Mouse (Mus musculus) limb, embryonic 15.5 days (tissue): Measurements from ENCODE around the gene Nek9. TPM values are rescaled to one million over a fixed set of nuclear protein-coding genes. Genes with fewer than 3 reads are reported as not detected.

Experiments used
- ATAC-seq: fragments of 200-750 bp; cut with Nextera tagmentation; 2 replicates; pipeline ENCODE4 v1.8.0; 2017; ENCODE audit warnings: low read depth, moderate TSS enrichment; ENCODE audit not compliant: insufficient number of reproducible peaks, low FRiP score, low TSS enrichment
- H3K27ac ChIP-seq: fragments of 300-500 bp; sonication (generic); 2 replicates; pipeline ENCODE4 v1.5.1; 2015; ENCODE audit warnings: moderate library complexity, mild to moderate bottlenecking, inconsistent platforms
- H3K27me3 ChIP-seq: fragments of 300-500 bp; sonication (generic); 2 replicates; pipeline ENCODE4 v1.6.1; 2015; ENCODE audit warnings: inconsistent platforms
- H3K36me3 ChIP-seq: fragments of 300-500 bp; sonication (generic); 2 replicates; pipeline ENCODE4 v1.6.1; 2015; ENCODE audit warnings: inconsistent platforms
- H3K4me1 ChIP-seq: fragments of 300-500 bp; sonication (generic); 2 replicates; pipeline ENCODE4 v1.6.1; 2015; ENCODE audit warnings: inconsistent platforms
- H3K4me2 ChIP-seq: fragments of 300-500 bp; sonication (generic); 2 replicates; pipeline ENCODE4 v1.6.1; 2015; ENCODE audit warnings: mild to moderate bottlenecking, inconsistent platforms
- H3K4me3 ChIP-seq: fragments of 300-500 bp; sonication (generic); 2 replicates; pipeline ENCODE4 v1.5.1; 2015; ENCODE audit warnings: mild to moderate bottlenecking, inconsistent platforms
- H3K9ac ChIP-seq: fragments of 300-500 bp; sonication (generic); 2 replicates; pipeline ENCODE4 v1.6.1; 2015; ENCODE audit warnings: inconsistent platforms
- H3K9me3 ChIP-seq: fragments of 300-500 bp; sonication (generic); 2 replicates; pipeline ENCODE4 v1.6.1; 2016; ENCODE audit warnings: inconsistent platforms
- WGBS: fragments of 180-500 bp; shearing (Covaris S2); methylation state at CpG from one replicate; pipeline ENCODE4 v1.1.7; 2015; 5-methylcytosine and 5-hydroxymethylcytosine counted together
- polyA plus RNA-seq: library from polyadenylated mRNA; unstranded; fragments of >200 nt; fragmentation: Nextera tagmentation; extraction: Ambion mirVana; gene quantifications from 2 replicates; pipeline ENCODE4 v1.2.1, GENCODE M21; 2015

Nek9 gene
- polyA plus RNA-seq, 1 experiment from 2014 or later: 23.1 TPM

- no peak overlapping the region for H3K27ac ChIP-seq
- H3K27me3 ChIP-seq: no peaks in the 10 kb centered on the region
- WGBS: 21% methylated on average over 7 of the region's 7 CpGs
- H3K4me2 ChIP-seq: no peak overlapping the region
- no peaks in the 10 kb centered on the region for H3K9me3 ChIP-seq
- peaks cover 23% of the 10 kb centered on the region for H3K36me3 ChIP-seq
- ATAC-seq: no peak
- H3K9ac ChIP-seq: no peak overlapping the region
- H3K4me3 ChIP-seq: no peak overlapping the region
- H3K4me1 ChIP-seq: peaks cover 6% of the 10 kb centered on the region
These were observed 5.1 kb upstream of the Nek9 start for GRCm38 (mm10) chr12:85344252-85344651.

- Histone ChIP-seq H3K27ac (no peak overlapping the region), H3K4me3 (no peak overlapping the region), H3K9ac (no peak overlapping the region), H3K36me3 (peaks cover 7% of the 10 kb centered on the region), H3K4me2 (no peak overlapping the region), H3K9me3 (no peaks in the 10 kb centered on the region), H3K27me3 (no peaks in the 10 kb centered on the region), H3K4me1 (peaks cover 16% of the 10 kb centered on the region)
- ATAC-seq: no peak
- 75% methylated on average over 4 of the region's 4 CpGs for WGBS
These were observed 3.1 kb upstream of the Nek9 start for GRCm38 (mm10) chr12:85342310-85342709.

- Histone ChIP-seq H3K4me3 (no peak overlapping the region), H3K27me3 (no peaks in the 10 kb centered on the region), H3K9me3 (no peaks in the 10 kb centered on the region), H3K4me1 (peaks cover 22% of the 10 kb centered on the region), H3K9ac (no peak overlapping the region), H3K4me2 (no peak overlapping the region), H3K36me3 (peaks cover 13% of the 10 kb centered on the region), H3K27ac (no peak overlapping the region)
- no peak for ATAC-seq
- WGBS: 46% methylated on average over 1 of the region's 1 CpGs
These were observed 2.0 kb upstream of the Nek9 start for GRCm38 (mm10) chr12:85341131-85341530.

- Histone ChIP-seq H3K9me3 (no peaks in the 10 kb centered on the region), H3K9ac (no peak overlapping the region), H3K27ac (peak overlapping the region; percentile 65), H3K4me1 (peaks cover 22% of the 10 kb centered on the region), H3K4me2 (peak overlapping the region; percentile 56), H3K4me3 (peak overlapping the region; percentile 97), H3K36me3 (peaks cover 15% of the 10 kb centered on the region), H3K27me3 (no peaks in the 10 kb centered on the region)
- 38% methylated on average over 4 of the region's 4 CpGs for WGBS
- ATAC-seq: no peak
These were observed 785 bp upstream of the Nek9 start for GRCm38 (mm10) chr12:85339947-85340346.

- Histone ChIP-seq H3K4me1 (peaks cover 22% of the 10 kb centered on the region), H3K4me2 (peak overlapping the region; percentile 56), H3K36me3 (peaks cover 26% of the 10 kb centered on the region), H3K27ac (peak overlapping the region; percentile 93), H3K9me3 (no peaks in the 10 kb centered on the region), H3K4me3 (peak overlapping the region; percentile 97), H3K27me3 (no peaks in the 10 kb centered on the region), H3K9ac (peak overlapping the region; percentile 97)
- peak; percentile 56; the same call in 1 of the 2 replicates for ATAC-seq
- 1% methylated on average over 40 of the region's 42 CpGs for WGBS
These were observed 347 bp downstream of the Nek9 start for GRCm38 (mm10) chr12:85338815-85339214.

- peaks cover 33% of the 10 kb centered on the region for H3K36me3 ChIP-seq
- H3K9ac ChIP-seq: no peak overlapping the region
- 75% methylated on average over 6 of the region's 6 CpGs for WGBS
- ATAC-seq: no peak
- H3K4me3 ChIP-seq: peak overlapping the region; percentile 97
- no peak overlapping the region for H3K27ac ChIP-seq
- peaks cover 22% of the 10 kb centered on the region for H3K4me1 ChIP-seq
- no peaks in the 10 kb centered on the region for H3K9me3 ChIP-seq
- H3K27me3 ChIP-seq: no peaks in the 10 kb centered on the region
- H3K4me2 ChIP-seq: peak overlapping the region; percentile 56
These were observed 1.4 kb downstream of the Nek9 start for GRCm38 (mm10) chr12:85337567-85338311.

- H3K4me1 ChIP-seq: no peaks in the 10 kb centered on the region
- H3K36me3 ChIP-seq: peaks cover 82% of the 10 kb centered on the region
- no peaks in the 10 kb centered on the region for H3K27me3 ChIP-seq
- ATAC-seq: no peak
- no peak overlapping the region for H3K27ac ChIP-seq
- no peak overlapping the region for H3K4me2 ChIP-seq
- no peak overlapping the region for H3K9ac ChIP-seq
- no peaks in the 10 kb centered on the region for H3K9me3 ChIP-seq
- 88% methylated on average over 7 of the region's 7 CpGs for WGBS
- H3K4me3 ChIP-seq: no peak overlapping the region
These were observed 9.0 kb downstream of the Nek9 start for GRCm38 (mm10) chr12:85330153-85330552.

- no peak overlapping the region for H3K9ac ChIP-seq
- no peaks in the 10 kb centered on the region for H3K9me3 ChIP-seq
- whole genome bisulfite sequencing: 49% methylated on average over 3 of the region's 3 CpGs
- H3K4me1 ChIP-seq: peaks cover 4% of the 10 kb centered on the region
- H3K27ac ChIP-seq: no peak overlapping the region
- H3K36me3 ChIP-seq: peaks cover 94% of the 10 kb centered on the region
- H3K4me3 ChIP-seq: no peak overlapping the region
- H3K4me2 ChIP-seq: no peak overlapping the region
- no peak for ATAC-seq
- H3K27me3 ChIP-seq: no peaks in the 10 kb centered on the region
These were observed 30.5 kb downstream of the Nek9 start for GRCm38 (mm10) chr12:85308651-85309050.

- Histone ChIP-seq H3K27ac (peak overlapping the region; percentile 59), H3K4me1 (peaks cover 4% of the 10 kb centered on the region), H3K4me2 (no peak overlapping the region), H3K9me3 (no peaks in the 10 kb centered on the region), H3K9ac (no peak overlapping the region), H3K4me3 (0 out of 2 replicates have a peak overlapping the region, but pooled peaks have one; percentile 5), H3K27me3 (no peaks in the 10 kb centered on the region), H3K36me3 (peaks cover 94% of the 10 kb centered on the region)
- 40% methylated on average over 16 of the region's 16 CpGs for WGBS
- no peak for ATAC-seq
These were observed 33.8 kb downstream of the Nek9 start for GRCm38 (mm10) chr12:85305247-85305892.

- Histone ChIP-seq H3K4me3 (no peak overlapping the region), H3K9ac (no peak overlapping the region), H3K4me2 (no peak overlapping the region), H3K27me3 (no peaks in the 10 kb centered on the region), H3K9me3 (no peaks in the 10 kb centered on the region), H3K27ac (no peak overlapping the region), H3K36me3 (peaks cover 91% of the 10 kb centered on the region), H3K4me1 (peaks cover 9% of the 10 kb centered on the region)
- WGBS: 60% methylated on average over 4 of the region's 4 CpGs
- ATAC-seq: no peak
These were observed 34.4 kb downstream of the Nek9 start for GRCm38 (mm10) chr12:85304725-85305124.

GRCm38 (mm10) chr12:85303256-85303655 is 35.9 kb downstream of the Nek9 start:
- Histone ChIP-seq H3K27ac (no peak overlapping the region), H3K4me3 (no peak overlapping the region), H3K4me2 (no peak overlapping the region), H3K9ac (no peak overlapping the region), H3K36me3 (peaks cover 78% of the 10 kb centered on the region), H3K4me1 (peaks cover 15% of the 10 kb centered on the region), H3K9me3 (no peaks in the 10 kb centered on the region), H3K27me3 (no peaks in the 10 kb centered on the region)
- no peak for ATAC-seq
- WGBS: 55% methylated on average over 2 of the region's 2 CpGs

- no peak overlapping the region for H3K4me2 ChIP-seq
- ATAC-seq: no peak
- H3K4me1 ChIP-seq: peaks cover 33% of the 10 kb centered on the region
- H3K9ac ChIP-seq: no peak overlapping the region
- H3K4me3 ChIP-seq: no peak overlapping the region
- H3K9me3 ChIP-seq: no peaks in the 10 kb centered on the region
- H3K27ac ChIP-seq: peak overlapping the region; percentile 19; the same call in 1 of the 2 replicates
- no peaks in the 10 kb centered on the region for H3K27me3 ChIP-seq
- 33% methylated on average over 1 of the region's 1 CpGs for WGBS
- peaks cover 34% of the 10 kb centered on the region for H3K36me3 ChIP-seq
These were observed 40.4 kb downstream of the Nek9 start for GRCm38 (mm10) chr12:85298835-85299180.
